Mouse (Mus musculus) neural tube, embryonic 11.5 days (tissue): ENCODE data around the gene Slco2a1. TPM values are rescaled to one million over a fixed set of nuclear protein-coding genes. Genes with fewer than 3 reads are reported as not detected.

ENCODE experiments used
- ATAC-seq: fragments of 200-750 bp; cut with Nextera tagmentation; 2 replicates; pipeline ENCODE4 v1.8.0; 2017; ENCODE audit warnings: moderate number of reproducible peaks, mild to moderate bottlenecking, moderate TSS enrichment, moderate library complexity; ENCODE audit not compliant: insufficient read depth, low FRiP score, low TSS enrichment
- DNase-seq: peaks from one replicate; pipeline ENCODE4 v3.0.0-alpha.2; 2015; ENCODE audit warnings: low spot score
- H3K27ac ChIP-seq: fragments of 300-500 bp; sonication (generic); 2 replicates; pipeline ENCODE4 v1.5.1; 2014; ENCODE audit warnings: low read depth, mild to moderate bottlenecking, low read length
- H3K27me3 ChIP-seq: fragments of 300-500 bp; sonication (generic); 2 replicates; pipeline ENCODE4 v1.6.1; 2014; ENCODE audit warnings: mild to moderate bottlenecking, low read length, mixed read lengths; ENCODE audit not compliant: control insufficient read depth, insufficient read depth
- H3K36me3 ChIP-seq: fragments of 300-500 bp; sonication (generic); 2 replicates; pipeline ENCODE4 v1.6.1; 2014; ENCODE audit warnings: mild to moderate bottlenecking, low read length, moderate library complexity, mixed read lengths; ENCODE audit not compliant: control insufficient read depth, insufficient read depth
- H3K4me1 ChIP-seq: fragments of 300-500 bp; sonication (generic); 2 replicates; pipeline ENCODE4 v1.6.1; 2014; ENCODE audit warnings: low read length, mixed read lengths; ENCODE audit not compliant: control insufficient read depth, insufficient read depth
- H3K4me2 ChIP-seq: fragments of 300-500 bp; sonication (generic); 2 replicates; pipeline ENCODE4 v1.6.1; 2014; ENCODE audit warnings: low read depth, mild to moderate bottlenecking, moderate library complexity
- H3K4me3 ChIP-seq: fragments of 300-500 bp; sonication (generic); 2 replicates; pipeline ENCODE4 v1.5.1; 2014; ENCODE audit warnings: low read depth, low read length
- H3K9ac ChIP-seq: fragments of 300-500 bp; sonication (generic); 2 replicates; pipeline ENCODE4 v1.6.1; 2014; ENCODE audit warnings: mild to moderate bottlenecking, low read length
- H3K9me3 ChIP-seq: fragments of 300-500 bp; sonication (generic); 2 replicates; pipeline ENCODE4 v1.6.1; 2016; ENCODE audit warnings: low read length; ENCODE audit not compliant: control insufficient read depth
- WGBS: fragments of 180-500 bp; shearing (Covaris S2); extraction: QIAGEN DNeasy Blood & Tissue Kit; methylation state at CpG from one replicate; pipeline ENCODE4 v1.1.7; 2014; 5-methylcytosine and 5-hydroxymethylcytosine counted together
- polyA plus RNA-seq: library from polyadenylated mRNA; unstranded; fragments of >200 nt; fragmentation: Nextera tagmentation; extraction: Ambion mirVana; gene quantifications from 2 replicates; pipeline ENCODE4 v1.2.1, GENCODE M21; 2014

Slco2a1 gene
- polyA plus RNA-seq, 1 experiment from 2014 or later = 0.29 TPM

DNA sequence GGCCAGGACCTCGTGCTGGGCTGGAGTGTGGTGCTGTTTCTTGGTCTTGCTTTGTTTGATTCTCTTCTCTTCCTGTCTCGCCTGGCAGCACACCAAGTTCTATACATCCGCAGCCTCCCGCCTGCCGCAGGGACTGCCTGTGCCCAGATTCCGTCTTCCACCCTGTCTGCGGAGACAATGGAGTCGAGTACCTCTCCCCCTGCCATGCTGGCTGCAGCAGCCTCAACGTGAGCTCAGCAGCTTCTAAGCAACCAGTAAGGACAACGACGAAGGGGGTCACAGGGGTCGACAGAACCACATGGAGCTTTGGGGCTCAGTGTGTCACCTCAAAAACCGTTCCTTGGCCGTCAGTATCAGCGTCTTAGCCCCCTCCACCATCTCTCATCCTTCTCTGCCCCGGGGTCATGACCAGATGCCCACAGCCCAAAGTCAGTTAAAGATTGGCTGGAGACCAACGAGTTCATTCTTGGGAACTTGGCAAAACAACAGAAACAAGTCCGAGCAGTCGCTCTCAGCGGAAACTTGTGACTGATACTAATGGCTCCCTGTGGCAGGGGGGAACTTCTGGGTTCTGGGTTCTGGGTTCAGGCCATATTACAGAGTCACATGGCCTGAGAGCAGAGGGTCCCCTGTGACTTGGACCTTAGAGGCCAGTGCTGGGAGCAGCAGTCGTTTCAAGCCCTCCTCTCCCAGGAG is 88.5 kb downstream of the Slco2a1 start:
- Histone ChIP-seq H3K9ac (no peak overlapping the region), H3K4me1 (no peaks in the 10 kb centered on the region), H3K9me3 (no peaks in the 10 kb centered on the region), H3K27ac (no peak overlapping the region), H3K4me3 (no peak overlapping the region), H3K27me3 (no peaks in the 10 kb centered on the region), H3K36me3 (no peaks in the 10 kb centered on the region), H3K4me2 (no peak overlapping the region)
- DNase-seq (no peak), ATAC-seq (no peak)
- 84% methylated on average over 21 of the region's 21 CpGs for WGBS

DNA sequence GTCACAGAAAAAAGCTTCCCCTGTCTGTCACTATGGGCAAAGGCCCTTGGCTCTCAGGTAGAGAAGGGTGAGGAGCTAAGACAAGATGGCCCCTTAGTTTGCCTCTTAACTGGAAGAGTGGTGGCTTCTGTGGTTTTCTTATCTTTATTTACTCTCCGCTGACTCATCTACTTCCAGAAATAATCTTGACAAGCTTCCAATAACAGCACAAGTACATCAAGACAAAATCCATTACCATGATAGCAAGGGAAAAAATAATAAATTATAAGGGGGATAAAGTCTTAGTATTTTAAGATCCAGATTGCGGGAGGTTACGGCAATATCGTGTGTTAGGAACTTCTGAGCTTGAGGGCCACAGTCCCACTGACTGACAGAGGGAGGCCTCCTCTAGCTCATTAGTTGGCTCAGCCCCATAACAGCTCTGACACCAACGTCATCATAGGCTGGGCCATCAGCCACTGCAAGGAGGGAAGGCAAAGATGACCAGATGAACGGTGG is 89.7 kb downstream of the Slco2a1 start:
- WGBS = 92% methylated on average over 6 of the region's 6 CpGs
- Histone ChIP-seq H3K9me3 (no peaks in the 10 kb centered on the region), H3K9ac (no peak overlapping the region), H3K36me3 (no peaks in the 10 kb centered on the region), H3K27me3 (no peaks in the 10 kb centered on the region), H3K27ac (no peak overlapping the region), H3K4me1 (no peaks in the 10 kb centered on the region), H3K4me3 (no peak overlapping the region), H3K4me2 (no peak overlapping the region)
- ATAC-seq = no peak
- no peak for DNase-seq

DNA sequence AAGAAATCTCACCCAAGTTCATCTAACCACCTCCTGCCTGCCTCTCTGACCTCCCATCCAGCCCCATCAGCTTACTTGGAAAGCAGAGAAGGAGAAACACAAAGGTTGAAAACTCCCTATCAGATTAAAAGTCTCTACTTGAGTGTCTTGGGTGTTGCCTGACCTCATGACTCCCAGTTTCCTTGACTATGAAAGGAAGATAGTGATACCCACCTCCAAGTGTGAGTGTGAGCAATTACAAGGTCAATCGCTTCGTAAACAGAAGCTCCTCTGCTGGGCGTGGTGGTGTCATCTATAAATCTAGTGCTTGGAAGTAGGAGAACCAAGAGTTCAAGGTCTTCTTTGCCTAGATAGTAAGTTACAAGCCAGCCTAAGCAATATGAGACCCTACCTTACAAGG is 91.7 kb downstream of the Slco2a1 start:
- H3K27ac ChIP-seq = no peak overlapping the region
- H3K9ac ChIP-seq = no peak overlapping the region
- ATAC-seq = no peak
- no peaks in the 10 kb centered on the region for H3K27me3 ChIP-seq
- WGBS = 93% methylated on average over 3 of the region's 3 CpGs
- H3K4me2 ChIP-seq = no peak overlapping the region
- no peaks in the 10 kb centered on the region for H3K9me3 ChIP-seq
- no peak for DNase-seq
- no peaks in the 10 kb centered on the region for H3K36me3 ChIP-seq
- H3K4me3 ChIP-seq = no peak overlapping the region
- no peaks in the 10 kb centered on the region for H3K4me1 ChIP-seq

DNA sequence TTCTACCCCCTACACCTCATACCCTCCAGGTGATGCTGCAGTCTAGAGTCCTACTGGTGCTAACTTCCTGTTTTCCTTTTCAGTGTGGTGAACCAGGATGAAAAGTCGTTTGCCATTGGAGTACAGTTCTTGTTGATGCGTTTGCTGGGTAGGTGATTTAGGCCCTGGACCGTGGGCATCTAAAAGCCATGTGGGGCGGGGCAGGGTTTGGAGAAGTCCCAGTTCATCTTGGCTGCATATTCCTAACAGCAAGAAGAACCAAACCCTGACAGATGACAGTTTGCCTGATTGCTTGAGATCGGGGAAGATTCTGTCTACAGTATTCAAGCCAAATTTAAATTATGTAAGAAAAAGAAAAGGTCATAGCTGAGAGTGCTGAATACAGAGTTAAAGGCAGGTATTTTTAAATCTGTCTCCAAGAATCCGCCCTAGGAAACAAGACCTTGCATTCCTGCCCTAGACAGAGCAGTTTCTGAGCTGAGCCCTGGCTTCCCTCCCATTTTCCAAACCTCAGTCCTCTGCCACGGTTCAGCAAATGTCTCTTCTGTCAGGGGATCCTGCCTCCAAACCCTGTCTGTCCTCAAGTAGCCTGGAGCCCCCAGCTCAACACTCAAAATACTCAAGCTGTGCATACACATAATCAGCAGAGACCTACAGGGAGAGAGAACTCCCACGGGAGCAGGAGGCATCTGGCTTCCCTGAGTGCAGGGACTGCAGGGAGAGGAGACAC is 93.9 kb downstream of the Slco2a1 start:
- no peak for DNase-seq

DNA sequence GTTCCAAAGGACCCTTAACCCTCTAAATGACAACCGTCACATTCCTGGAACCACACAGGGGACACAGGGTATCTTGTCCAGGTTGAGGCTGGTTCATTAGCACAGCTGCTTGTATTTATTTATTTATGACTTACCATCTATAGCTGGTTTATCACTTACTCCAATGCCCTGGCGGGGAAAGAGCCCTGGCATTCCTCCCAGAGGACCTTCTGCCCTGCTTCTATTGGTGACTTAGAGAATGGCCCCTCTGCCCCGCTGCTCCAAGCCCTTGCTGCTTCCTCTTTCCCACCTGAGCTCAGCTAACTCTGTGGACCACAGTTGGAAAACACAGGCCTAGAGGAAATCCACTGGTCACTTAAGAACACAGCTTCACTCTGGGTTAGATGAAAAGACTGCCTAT is 94.9 kb downstream of the Slco2a1 start:
- H3K27me3 ChIP-seq = no peaks in the 10 kb centered on the region

More for the DNA sequence above, 93.9 kb downstream of the Slco2a1 start:
- no peaks in the 10 kb centered on the region for H3K27me3 ChIP-seq
- no peaks in the 10 kb centered on the region for H3K4me1 ChIP-seq
- H3K9me3 ChIP-seq = no peaks in the 10 kb centered on the region
- no peak overlapping the region for H3K27ac ChIP-seq
- no peaks in the 10 kb centered on the region for H3K36me3 ChIP-seq
- H3K4me2 ChIP-seq = no peak overlapping the region
- ATAC-seq = no peak
- no peak overlapping the region for H3K4me3 ChIP-seq
- no peak overlapping the region for H3K9ac ChIP-seq
- whole genome bisulfite sequencing = 80% methylated on average over 8 of the region's 8 CpGs

DNA sequence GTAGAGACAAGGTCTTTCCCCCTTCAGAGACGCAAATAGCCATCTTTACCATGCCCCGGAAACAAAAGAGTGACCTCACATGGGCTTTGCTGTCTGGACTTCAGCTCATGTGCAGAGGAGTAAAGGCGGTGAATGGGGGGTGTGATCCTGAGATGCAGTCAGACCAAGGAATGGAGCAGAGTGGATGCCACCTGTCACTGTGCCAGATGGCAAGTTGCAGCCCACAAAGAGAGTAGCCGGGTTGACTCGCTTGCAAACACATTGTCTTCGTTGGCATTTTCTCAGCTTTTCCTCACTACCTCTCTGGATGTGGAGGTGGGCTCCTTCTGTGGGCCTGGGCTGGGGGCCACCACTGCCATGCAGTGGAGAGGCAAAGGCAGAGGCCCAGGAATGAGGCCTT is 98.2 kb downstream of the Slco2a1 start:
- Histone ChIP-seq H3K9ac (no peak overlapping the region), H3K4me3 (no peak overlapping the region), H3K36me3 (no peaks in the 10 kb centered on the region), H3K27me3 (no peaks in the 10 kb centered on the region), H3K27ac (no peak overlapping the region), H3K9me3 (no peaks in the 10 kb centered on the region), H3K4me2 (no peak overlapping the region), H3K4me1 (no peaks in the 10 kb centered on the region)
- ATAC-seq (no peak), DNase-seq (no peak)
- WGBS = 75% methylated on average over 6 of the region's 6 CpGs

More for the DNA sequence above, 94.9 kb downstream of the Slco2a1 start:
- DNase-seq (no peak), ATAC-seq (no peak)
- H3K27ac ChIP-seq = no peak overlapping the region
- no peak overlapping the region for H3K4me2 ChIP-seq
- no peak overlapping the region for H3K4me3 ChIP-seq
- H3K9me3 ChIP-seq = no peaks in the 10 kb centered on the region
- H3K4me1 ChIP-seq = no peaks in the 10 kb centered on the region
- H3K36me3 ChIP-seq = no peaks in the 10 kb centered on the region
- no peak overlapping the region for H3K9ac ChIP-seq
- WGBS = 67% methylated on average over 3 of the region's 3 CpGs

DNA sequence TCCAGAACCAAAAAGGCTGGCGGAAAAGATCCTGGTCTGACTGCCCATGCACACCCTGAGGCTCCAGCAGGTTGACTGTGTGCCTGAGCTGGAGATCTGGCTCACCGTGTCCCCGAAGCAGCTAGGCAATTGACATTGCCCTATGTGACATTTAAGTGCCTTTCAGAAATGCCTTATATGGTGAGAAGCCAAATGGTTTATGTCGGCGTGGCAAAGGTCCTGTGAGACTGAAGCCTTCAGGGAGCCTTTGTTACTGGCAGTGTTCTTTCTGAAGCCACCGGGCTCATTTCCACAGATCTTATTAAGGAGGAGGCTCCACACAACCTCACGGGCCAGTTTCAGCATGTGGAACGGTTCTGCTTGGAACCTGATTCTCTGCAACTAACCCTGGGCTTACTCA is 98.8 kb downstream of the Slco2a1 start:
- ATAC-seq (no peak), DNase-seq (no peak)
- H3K27me3 ChIP-seq = no peaks in the 10 kb centered on the region
- WGBS = 63% methylated on average over 8 of the region's 8 CpGs
- H3K9ac ChIP-seq = no peak overlapping the region
- no peaks in the 10 kb centered on the region for H3K4me1 ChIP-seq
- H3K27ac ChIP-seq = no peak overlapping the region
- H3K36me3 ChIP-seq = no peaks in the 10 kb centered on the region
- H3K4me3 ChIP-seq = no peak overlapping the region
- no peaks in the 10 kb centered on the region for H3K9me3 ChIP-seq
- H3K4me2 ChIP-seq = no peak overlapping the region

DNA sequence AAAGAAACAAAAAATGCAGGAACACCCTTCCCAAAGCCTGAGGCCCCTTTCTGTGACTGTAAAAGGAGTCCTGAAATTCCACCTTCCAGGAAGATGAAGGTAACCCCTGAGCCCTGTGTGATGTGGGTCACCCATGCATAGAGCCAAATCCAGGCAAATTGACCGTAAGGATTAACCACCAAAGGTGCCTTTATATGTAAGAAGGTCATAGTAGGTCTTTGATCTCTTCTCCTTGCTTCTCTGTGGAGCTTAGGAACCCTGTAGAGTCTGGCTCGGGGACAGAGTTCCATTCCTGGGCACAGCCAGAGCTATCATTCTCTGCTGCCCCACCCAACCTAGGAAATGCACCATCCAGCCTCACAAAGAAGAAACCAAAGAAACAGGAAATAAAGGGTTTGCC is 100.1 kb downstream of the Slco2a1 start:
- Histone ChIP-seq H3K9me3 (no peaks in the 10 kb centered on the region), H3K9ac (no peak overlapping the region), H3K4me2 (no peak overlapping the region), H3K4me3 (no peak overlapping the region), H3K27ac (no peak overlapping the region), H3K36me3 (no peaks in the 10 kb centered on the region), H3K4me1 (no peaks in the 10 kb centered on the region), H3K27me3 (no peaks in the 10 kb centered on the region)
- ATAC-seq = no peak
- 79% methylated on average over 2 of the region's 2 CpGs for WGBS
- no peak for DNase-seq
